Mouse (Mus musculus): ENCODE measurements at regions not wholly inside any gene's neighbourhood (a gene's known extent, or its start where the extent isn't known, plus 50 kb on each side); places are given as distances from the start of the nearest gene placed in this dataset.

DNA sequence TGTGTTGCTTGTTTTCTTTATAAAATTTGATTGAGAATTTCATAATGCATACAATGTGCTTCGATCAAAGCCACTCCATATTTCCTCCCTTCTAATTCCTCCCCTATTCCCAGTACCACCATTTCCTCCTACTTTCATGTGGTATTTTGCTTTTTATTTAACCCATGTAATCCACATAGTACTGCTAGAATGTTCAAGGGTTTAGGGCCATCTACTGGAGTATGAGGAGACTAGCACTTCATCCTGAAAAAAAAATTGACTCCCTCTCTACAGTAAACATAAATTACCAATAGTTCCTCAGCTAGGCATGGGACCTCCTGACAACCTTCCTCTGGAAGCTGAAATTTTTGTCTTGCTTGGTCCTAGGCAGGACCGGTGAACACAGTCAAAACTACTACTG lies 163.0 kb downstream of the Gpr165 start:
- in situ Hi-C loops (cut with MboI, MseI), result loop anchor here (25.0 kb wide), 1 partner anchor 864 kb away; no protein-coding TSS in a partner anchor

DNA sequence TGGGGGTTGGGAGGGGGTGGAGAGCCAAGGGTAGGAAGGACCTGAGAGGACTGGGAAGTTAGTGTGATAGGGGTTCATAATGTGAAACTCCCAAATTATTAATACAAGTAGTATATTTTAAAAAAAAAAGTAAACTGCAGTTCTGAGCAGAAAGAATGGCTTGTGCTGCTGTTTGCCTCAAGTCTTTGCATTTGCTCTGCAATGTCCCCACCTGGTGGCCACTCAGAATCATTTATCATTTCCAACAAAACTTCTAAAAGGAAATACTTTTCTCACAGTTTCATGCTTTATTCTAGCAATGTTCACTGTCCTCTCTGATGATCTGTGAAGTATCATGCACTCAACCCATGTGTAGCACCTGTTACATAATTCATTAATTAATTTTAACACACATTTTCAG lies 165.5 kb downstream of the Gpr165 start:
- in situ Hi-C loops (cut with MboI, MseI), result loop anchor here (25.0 kb wide), 1 partner anchor 866 kb away; no protein-coding TSS in a partner anchor

DNA sequence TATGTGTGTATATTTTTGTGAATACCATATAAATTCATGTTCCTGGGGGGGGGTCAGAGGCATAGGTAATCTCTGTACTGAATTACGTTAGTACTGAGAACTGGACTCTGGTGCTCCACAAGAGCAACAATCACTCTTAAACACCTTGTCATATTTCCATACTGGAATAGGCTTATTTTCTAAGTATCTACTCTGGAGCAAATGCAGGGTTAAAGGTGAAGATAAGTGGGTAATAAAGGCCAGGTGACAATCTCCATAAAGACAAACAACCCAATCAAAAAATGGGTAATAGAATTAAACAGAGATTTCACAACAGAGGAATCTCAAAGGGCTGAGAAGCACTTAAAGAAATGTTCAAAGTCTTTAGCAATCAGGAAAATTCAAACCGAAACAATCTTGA lies 165.9 kb downstream of the Gpr165 start:
- in situ Hi-C loops (cut with MboI, MseI), result loop anchor here (25.0 kb wide), 1 partner anchor 867 kb away; no protein-coding TSS in a partner anchor

DNA sequence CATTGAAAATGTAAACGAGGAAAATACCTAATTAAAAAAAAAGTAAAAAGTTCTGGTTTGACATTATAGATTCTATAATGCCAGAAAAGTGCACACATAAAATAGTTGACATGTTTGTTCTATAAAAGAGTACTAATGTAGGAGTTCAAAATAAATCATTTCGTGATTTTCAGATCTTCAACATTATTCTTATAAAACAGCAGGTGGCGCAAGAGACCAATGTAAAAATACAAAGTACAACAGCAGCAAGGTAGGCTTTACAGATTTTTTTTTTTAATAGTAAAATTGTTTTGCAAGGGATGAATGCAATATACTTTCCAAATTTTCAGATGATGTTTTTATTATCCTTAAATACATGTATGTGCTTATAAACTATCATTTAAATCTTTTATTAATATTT lies 171.8 kb upstream of the Pgr15l start:
- in situ Hi-C loops (cut with MboI, MseI), result loop anchor here (10.0 kb wide), 2 partner anchors 1414 to 1724 kb away; no protein-coding TSS in a partner anchor
